Mouse (Mus musculus) left cerebral cortex, postnatal 14 days (tissue): ENCODE data around the gene Cldn7. TPM values are rescaled to one million over a fixed set of nuclear protein-coding genes. Genes with fewer than 3 reads are reported as not detected.
"Not testable (repeated sequence)": the region's sequence is repeated elsewhere in the genome, so short reads cannot be mapped to it uniquely, and the experiment has no call there.

Experiments
- DNase-seq, 2 experiments: peaks; one replicate each; pipeline ENCODE4 v3.0.0; 2021 to 2022; ENCODE audit warnings: low spot score in 2 of 2, mixed read lengths in 1 of 2
- intact Hi-C: fragments of 180-260 bp; cut with DNase I; formaldehyde crosslinking; loops from one replicate; pipeline ENCODE4 v1.15.1; 2025
- total RNA-seq, 2 experiments: library from RNA; stranded (reverse); gene quantifications; 2 replicates each; pipeline ENCODE4 v1.2.3; 2021

Gene Cldn7
- total RNA-seq, 2 experiments from 2014 or later, result not detected

GRCm38 (mm10) chr11:69948763-69949150 is 15.8 kb upstream of the Cldn7 start:
- DNase-seq, result peak; percentile 76 to 91
- intact Hi-C loops, result loop anchor here (2.0 kb wide), 1 partner anchor 14 kb away; the partner anchor contains the start of gene Ybx2

- intact Hi-C loops, result no loop called here
- DNase-seq, result no peak
Observed at GRCm38 (mm10) chr11:69950807-69951459, 13.6 kb upstream of the Cldn7 start.

GRCm38 (mm10) chr11:69952274-69952673 is 12.3 kb upstream of the Cldn7 start:
- intact Hi-C loops, result no loop called here
- DNase-seq, result no peak

- intact Hi-C loops, result no loop called here
- DNase-seq, result no peak
Observed at GRCm38 (mm10) chr11:69953267-69953915, 11.2 kb upstream of the Cldn7 start.

- intact Hi-C loops, DNase-seq: not testable (repeated sequence)
Observed at GRCm38 (mm10) chr11:69955618-69956017, 9.0 kb upstream of the Cldn7 start.

GRCm38 (mm10) chr11:69956218-69956617 is 8.4 kb upstream of the Cldn7 start:
- intact Hi-C loops, result no loop called here

GRCm38 (mm10) chr11:69960616-69961015 is 4.0 kb upstream of the Cldn7 start:
- no peak for DNase-seq

More at GRCm38 (mm10) chr11:69956218-69956617, 8.4 kb upstream of the Cldn7 start:
- DNase-seq, result no peak

DNA sequence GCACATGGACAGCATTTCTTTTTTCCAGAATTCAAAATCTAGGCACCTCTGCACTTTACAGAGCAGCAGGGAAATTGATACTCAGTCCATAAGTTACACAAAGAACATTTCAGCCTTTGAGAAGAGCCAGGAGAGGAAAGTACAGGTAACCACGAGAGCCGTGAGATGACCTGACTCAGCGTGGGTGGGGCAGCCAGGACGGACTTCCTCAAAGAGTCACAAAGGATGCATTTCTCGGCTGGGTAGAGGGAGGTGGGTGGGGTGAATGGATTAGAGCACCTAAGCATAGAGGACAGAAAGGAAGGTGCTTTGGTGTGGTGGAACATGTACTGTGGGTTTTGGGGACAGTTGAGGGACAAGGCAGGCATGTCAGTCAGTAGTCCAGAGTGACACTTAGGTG is 2.7 kb upstream of the Cldn7 start:
- intact Hi-C loops, result no loop called here

More at GRCm38 (mm10) chr11:69960616-69961015, 4.0 kb upstream of the Cldn7 start:
- intact Hi-C loops, result no loop called here

DNA sequence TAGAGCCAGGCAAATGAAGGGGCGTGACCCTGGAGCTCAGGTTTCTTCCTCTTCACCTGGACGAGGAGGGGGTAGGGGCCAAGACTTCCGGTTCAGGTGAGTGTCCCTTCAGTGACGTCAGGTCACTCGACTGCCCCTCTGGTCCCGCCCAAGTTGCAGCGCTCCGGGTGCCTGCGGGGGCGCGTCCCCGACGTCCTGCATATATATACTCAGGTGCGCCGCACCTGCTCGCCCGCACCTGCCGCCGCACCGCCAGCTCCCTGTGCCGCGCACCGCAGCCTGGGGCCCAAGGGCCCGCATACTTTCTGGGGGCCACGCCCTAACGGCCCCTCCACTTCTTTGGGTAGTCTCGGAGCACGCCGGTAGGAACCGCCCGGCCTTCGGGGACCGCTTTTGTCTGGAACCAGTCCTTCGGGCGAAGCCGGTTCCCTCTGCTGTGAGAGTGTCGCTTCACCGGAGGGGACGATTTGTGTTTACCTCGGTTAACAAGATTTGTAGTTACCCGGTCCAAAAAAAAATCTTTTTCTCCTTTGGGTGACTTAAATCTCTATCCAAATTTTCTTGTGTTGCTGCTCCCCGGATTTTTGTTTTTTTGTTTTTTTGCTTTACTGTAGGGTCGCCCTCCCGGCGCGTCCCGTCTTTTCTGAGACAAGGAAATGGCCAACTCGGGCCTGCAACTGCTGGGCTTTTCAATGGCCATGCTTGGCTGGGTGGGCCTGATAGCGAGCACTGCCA is 859 bp downstream of the Cldn7 start:
- intact Hi-C loops, result no loop called here
- no peak for DNase-seq

More for the DNA sequence above, 2.7 kb upstream of the Cldn7 start:
- no peak for DNase-seq

GRCm38 (mm10) chr11:69966006-69966859 is 1.7 kb downstream of the Cldn7 start:
- intact Hi-C loops, result no loop called here
- DNase-seq, result no peak

DNA sequence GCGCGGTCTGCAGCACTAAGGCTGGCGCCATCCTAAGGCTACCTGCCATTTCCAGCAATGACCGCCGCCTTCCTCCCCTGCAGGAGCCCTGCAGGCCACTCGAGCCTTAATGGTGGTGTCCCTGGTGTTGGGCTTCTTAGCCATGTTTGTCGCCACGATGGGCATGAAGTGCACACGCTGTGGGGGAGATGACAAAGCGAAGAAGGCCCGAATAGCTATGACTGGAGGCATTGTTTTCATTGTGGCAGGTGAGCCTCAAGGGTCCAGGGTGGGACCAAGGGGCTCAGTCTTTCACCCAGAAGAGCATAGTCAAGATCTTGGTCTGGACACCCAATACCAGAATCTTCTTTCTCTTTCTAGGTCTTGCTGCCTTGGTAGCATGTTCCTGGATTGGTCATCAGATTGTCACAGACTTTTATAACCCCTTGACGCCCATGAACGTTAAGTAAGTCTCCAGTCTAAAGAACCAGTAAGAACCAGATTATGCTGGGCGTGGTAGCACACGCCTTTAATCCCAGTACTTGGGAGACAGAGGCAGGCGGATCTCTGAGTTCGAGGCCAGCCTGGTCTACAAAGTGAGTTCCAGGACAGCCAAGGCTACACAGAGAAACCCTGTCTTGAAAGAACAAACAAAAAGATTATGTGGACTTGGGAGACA is 2.4 kb downstream of the Cldn7 start:
- DNase-seq, result no peak
- intact Hi-C loops, result no loop called here

- intact Hi-C loops, result no loop called here
Observed at GRCm38 (mm10) chr11:69968793-69969192, 4.2 kb downstream of the Cldn7 start.

DNA sequence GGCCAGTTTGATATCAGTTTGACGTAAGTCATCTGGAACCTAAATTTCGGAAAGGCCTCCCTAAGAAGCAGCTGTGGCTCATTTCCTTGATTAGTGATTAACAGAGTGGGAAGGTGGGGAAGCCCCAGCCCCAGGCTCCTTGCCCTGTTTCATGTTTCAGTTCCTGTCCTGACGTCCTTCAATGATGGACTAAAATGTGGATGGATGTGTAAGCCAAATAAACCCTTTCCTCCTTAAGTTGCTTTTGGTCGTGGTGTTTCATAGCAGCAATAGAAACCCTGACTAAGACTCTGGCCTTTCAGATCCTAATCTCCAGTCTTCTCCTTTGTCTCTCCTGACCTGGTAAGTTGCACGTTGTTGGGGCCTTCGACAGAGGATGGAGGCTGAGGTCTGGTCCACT is 5.6 kb downstream of the Cldn7 start:
- intact Hi-C loops, result no loop called here

More at GRCm38 (mm10) chr11:69968793-69969192, 4.2 kb downstream of the Cldn7 start:
- no peak for DNase-seq

DNA sequence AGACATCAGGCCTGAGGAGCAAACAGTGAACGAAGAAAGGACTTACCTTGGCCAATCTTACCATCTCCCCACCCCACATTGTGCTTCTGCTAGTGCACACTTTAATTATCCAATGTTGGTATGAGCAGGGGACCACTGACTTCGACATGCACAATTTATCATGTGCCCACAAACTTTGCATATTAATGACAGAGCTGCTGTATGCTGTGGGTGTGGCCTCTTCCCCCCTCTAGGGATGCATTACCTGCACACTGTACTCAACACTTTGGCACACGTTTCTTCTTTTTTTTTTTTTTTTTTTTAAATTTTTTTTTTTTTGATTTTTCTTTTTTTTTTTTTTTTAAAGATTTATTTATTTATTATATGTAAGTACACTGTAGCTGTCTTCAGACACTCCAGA is 6.2 kb downstream of the Cldn7 start:
- intact Hi-C loops, result no loop called here
- no peak for DNase-seq

More for the DNA sequence above, 5.6 kb downstream of the Cldn7 start:
- DNase-seq, result no peak

- no peak for DNase-seq
- intact Hi-C loops, result no loop called here
Observed at GRCm38 (mm10) chr11:69974907-69975306, 10.3 kb downstream of the Cldn7 start.

DNA sequence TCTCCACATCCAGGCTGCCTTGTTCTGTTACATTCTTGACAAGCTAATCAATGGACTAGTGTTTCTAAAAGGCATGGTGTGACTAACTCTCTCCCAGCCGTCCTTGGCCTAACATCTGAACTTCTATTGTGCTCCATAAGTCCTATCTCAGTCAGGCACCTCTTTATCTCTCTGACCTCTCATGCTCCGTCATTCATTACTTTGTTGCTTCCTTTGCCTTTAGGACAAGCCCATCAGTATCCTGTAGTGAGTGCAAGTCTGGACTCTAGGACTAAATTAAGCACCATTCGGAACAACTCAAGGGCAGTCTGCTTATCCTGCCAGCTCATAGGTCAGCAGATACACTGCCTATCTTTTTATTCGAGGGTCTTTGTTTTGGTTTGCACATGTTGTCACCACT is 11.7 kb downstream of the Cldn7 start:
- DNase-seq, result no peak
- intact Hi-C loops, result no loop called here

DNA sequence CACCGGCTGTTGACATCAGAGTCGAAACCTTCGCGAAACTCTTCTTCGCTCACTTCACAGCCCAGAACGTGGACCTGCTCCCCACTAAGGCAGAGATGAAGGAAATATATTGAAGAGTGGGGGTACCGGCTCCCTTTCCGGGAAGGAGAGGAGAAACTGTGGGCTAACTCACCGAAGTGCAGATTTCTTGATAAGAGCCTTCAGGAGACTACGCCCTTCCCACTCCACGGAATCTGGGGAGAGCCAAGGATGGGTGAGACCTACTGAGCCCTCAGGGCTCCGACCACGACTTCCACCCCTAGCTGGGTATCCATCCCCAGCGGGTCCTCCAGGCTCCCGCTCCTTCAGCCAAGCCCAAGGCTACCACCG is 15.2 kb downstream of the Cldn7 start:
- no peak for DNase-seq
- intact Hi-C loops, result no loop called here

DNA sequence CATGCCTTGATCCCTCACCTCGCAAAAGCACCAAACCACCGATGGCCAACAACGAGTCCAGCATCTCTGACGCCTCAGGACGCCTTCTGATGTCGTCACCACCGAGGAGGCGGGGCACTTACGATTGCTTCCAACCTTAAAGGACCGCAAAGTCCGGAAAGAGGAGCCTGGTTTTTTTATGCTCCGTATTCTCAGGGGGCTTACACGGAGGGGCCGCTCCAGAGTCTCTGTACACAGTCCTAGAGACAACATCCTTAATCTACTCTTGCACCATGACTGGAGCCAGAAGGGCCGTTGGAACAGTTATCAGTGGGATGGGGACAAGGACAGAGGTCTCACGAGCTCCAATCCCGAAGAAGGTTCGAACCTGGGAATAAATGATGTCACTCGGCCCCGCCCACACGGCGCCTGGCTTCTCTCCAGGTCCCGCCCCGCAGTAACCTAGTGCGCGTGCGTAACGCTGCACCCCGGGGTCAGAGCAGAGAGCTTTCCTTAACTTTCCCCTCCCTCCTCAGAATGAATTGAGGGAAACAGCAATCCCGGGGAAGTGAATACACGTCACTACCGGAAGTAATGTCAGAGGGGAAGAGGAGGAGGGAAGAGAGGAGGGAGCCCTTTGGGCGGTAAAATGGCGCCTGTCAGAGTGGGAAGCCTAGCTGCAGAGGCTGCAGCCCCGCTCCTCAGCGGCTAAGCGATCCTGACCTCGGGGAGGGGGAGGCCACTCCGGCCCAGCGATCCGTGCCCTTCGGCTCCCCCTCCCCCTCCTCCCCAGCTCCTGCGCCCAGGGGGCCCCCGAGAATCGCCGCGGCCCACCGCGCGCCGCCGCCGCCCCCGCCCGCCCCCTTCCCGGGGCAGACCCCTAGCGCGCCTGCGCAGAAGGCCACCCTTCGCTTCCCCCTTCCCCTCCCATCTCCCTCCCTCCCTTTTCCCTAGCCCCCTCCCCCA is 15.9 kb downstream of the Cldn7 start:
- intact Hi-C loops, result no loop called here
- peak; percentile 98 to 99 for DNase-seq
